Mouse (Mus musculus): ENCODE data around the gene Cyp39a1. TPM values are rescaled to one million over a fixed set of nuclear protein-coding genes. Genes with fewer than 3 reads are reported as not detected.

Gene Cyp39a1
- polyA plus RNA-seq, 1 experiment from 2014 or later = 24.8 TPM

DNA sequence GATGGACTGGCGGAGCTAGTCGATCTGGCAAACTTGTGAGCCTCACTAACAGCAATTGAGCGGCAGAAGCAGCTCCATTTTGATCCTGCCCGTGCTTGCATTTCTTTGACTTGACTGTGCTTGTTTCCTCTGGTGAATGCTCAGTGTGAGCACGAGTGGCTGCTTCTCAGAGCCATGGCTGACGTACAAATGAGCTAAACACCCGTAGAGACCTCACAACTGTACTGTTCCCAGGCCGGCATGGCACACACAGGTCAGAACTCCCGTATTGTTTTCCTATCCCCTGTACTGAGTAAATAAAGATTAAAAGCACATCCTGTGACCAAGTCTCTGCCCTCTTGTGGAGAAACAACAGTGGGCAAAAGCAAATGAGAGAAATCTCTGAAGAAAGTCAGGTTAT is 22.4 kb downstream of the Cyp39a1 start:
- no peak overlapping the region for H3K4me2 ChIP-seq
- ATAC-seq (replicated peaks; ENCODE audit: low FRiP score) = no peak
- H3K9ac ChIP-seq = no peak overlapping the region
- no peaks in the 10 kb centered on the region for H3K4me1 ChIP-seq
- H3K36me3 ChIP-seq = peaks cover 24% of the 10 kb centered on the region
- no peaks in the 10 kb centered on the region for H3K9me3 ChIP-seq (replicated peaks)
- no peak overlapping the region for H3K27ac ChIP-seq
- WGBS = 80% methylated on average over 9 of the region's 9 CpGs
- no peaks in the 10 kb centered on the region for H3K27me3 ChIP-seq
- H3K4me3 ChIP-seq (replicated peaks) = no peak overlapping the region

DNA sequence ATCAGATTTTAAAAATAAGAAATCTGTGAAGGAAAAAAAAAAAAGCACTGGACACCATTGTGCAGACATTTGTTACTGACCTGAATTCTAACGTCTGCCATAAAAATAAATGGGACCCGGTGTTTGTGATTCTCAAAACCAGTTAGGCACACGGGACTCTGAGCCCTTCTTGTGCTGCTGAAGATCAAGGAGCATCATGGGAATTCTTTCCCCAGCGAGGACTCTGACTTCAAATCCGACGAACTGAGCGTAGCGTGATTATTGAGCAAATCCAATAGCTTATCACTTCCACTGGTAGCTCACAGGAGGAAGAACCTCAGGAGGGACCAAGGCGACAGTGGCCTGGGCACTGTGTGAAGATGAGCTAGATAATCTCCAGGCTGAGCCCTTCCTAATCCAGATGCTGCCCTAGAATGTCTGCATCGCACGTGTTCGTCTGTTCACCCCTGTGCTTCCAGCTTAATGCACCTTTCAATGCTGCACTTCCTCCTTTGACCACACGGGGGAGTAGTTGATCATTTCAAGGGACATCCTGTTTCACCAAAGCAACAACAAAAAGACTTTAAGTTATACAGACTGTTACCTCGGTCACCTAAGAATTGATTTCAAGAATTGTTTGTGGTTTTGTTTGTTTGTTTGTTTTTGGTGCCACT is 31.9 kb downstream of the Cyp39a1 start:
- Histone ChIP-seq H3K27me3 (no peaks in the 10 kb centered on the region), H3K27ac (no peak overlapping the region), H3K9me3 (replicated peaks) (no peaks in the 10 kb centered on the region), H3K4me2 (no peak overlapping the region), H3K36me3 (peaks cover 12% of the 10 kb centered on the region), H3K9ac (no peak overlapping the region), H3K4me1 (no peaks in the 10 kb centered on the region), H3K4me3 (replicated peaks) (no peak overlapping the region)
- ATAC-seq (replicated peaks; ENCODE audit: low FRiP score) = no peak
- 49% methylated on average over 14 of the region's 14 CpGs for WGBS

DNA sequence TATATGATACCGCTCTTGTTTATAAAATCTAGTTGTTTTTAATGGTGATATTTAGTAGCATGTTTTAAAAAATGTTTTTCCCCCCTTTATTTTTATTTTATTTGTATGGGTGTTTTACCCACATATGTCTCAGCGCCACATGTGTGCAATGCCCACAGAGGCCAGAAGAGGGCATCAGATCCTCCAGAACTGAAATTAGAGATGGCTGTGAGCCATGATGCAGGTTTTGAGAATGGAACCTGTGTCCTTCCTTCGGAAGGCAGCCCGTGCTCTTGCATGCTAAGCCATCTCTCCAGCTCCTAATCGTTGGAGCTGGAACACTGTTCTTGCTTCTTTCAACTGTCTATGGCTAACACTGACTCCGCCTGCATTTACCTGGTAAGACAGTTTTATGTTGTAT is 33.8 kb downstream of the Cyp39a1 start:
- Histone ChIP-seq H3K9ac (no peak overlapping the region), H3K27me3 (no peaks in the 10 kb centered on the region), H3K36me3 (peaks cover 4% of the 10 kb centered on the region), H3K9me3 (replicated peaks) (no peaks in the 10 kb centered on the region), H3K27ac (no peak overlapping the region), H3K4me3 (replicated peaks) (no peak overlapping the region), H3K4me1 (no peaks in the 10 kb centered on the region), H3K4me2 (no peak overlapping the region)
- 73% methylated on average over 6 of the region's 6 CpGs for WGBS
- ATAC-seq (replicated peaks; ENCODE audit: low FRiP score) = no peak

DNA sequence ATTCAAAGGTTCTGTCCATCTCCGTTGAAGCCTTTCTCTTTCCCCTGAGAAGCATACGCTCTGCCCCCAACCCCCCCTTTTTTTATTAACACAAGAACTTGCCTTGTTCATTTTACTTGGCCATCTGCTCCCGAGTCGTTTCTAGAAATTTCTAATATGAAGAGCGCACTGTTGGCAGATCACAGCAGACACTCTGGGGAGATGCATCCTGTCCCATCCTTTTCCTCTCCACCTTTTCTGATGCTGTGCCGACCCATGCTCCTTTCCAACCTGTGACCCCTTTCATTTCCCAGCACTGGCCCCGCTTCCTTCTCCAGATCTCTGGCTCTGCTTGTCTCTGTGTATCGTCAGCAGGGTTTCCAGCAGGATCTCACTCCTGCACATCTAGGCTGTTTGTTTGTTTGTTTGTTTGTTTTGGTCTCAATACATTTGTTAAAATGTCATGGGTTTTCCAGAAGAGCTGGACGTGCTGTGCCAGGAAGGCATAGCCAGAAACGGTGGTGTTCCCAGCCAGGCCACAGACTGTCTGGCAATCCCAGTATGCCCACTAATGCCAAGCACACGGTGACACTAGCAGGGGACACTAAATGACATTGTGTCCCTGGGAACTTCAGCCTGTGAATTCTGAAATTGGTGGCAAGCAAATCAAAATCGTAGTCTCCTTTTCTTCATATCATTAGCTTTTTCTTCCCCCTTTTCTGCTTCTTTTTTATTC is 37.1 kb downstream of the Cyp39a1 start:
- no peak overlapping the region for H3K27ac ChIP-seq
- H3K36me3 ChIP-seq = no peaks in the 10 kb centered on the region
- H3K9me3 ChIP-seq (replicated peaks) = no peaks in the 10 kb centered on the region
- no peak overlapping the region for H3K9ac ChIP-seq
- H3K27me3 ChIP-seq = no peaks in the 10 kb centered on the region
- no peak for ATAC-seq (replicated peaks; ENCODE audit: low FRiP score)
- H3K4me2 ChIP-seq = no peak overlapping the region
- WGBS = 89% methylated on average over 12 of the region's 12 CpGs
- no peaks in the 10 kb centered on the region for H3K4me1 ChIP-seq
- no peak overlapping the region for H3K4me3 ChIP-seq (replicated peaks)

DNA sequence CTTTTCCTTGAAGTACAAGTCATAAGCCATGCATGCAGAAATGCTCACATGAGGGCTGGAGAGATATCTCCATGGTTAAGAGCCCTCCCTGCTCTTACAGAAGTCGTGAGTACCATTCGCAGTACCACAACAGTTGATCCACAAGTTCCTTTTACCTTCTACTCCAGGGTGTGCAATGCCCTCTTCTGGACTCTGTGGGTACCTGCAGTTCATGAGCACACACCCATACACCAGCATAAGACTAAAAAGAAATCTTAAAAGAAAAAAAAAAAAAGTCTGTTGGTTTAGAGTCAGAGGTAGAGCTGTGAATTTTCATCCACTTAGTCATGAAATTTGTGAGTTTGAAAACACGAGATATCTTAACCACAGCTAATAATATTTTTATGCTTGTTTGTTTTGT is 39.5 kb downstream of the Cyp39a1 start:
- Histone ChIP-seq H3K36me3 (no peaks in the 10 kb centered on the region), H3K27me3 (no peaks in the 10 kb centered on the region), H3K4me3 (replicated peaks) (no peak overlapping the region), H3K27ac (no peak overlapping the region), H3K4me1 (no peaks in the 10 kb centered on the region), H3K4me2 (no peak overlapping the region), H3K9me3 (replicated peaks) (no peaks in the 10 kb centered on the region), H3K9ac (no peak overlapping the region)
- no peak for ATAC-seq (replicated peaks; ENCODE audit: low FRiP score)
- 95% methylated on average over 3 of the region's 3 CpGs for WGBS

DNA sequence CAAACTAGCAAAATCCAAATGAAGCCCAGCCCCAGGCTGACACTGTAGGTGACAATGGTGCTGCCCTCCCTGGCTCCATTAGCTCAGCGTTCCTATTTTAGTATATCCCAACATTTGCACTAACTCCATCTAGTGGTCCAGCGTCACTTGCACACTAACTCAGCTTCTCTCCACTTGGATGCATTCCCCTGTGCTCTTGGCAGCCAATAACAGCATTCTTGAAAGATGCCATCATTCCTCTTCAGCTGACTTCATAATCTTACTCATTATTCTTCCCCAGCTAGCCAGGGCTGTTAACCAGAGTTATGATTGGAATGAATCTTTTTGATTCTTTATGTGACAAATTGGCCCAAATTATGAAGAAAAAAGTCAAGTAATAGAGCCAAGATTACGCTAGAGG is 40.0 kb downstream of the Cyp39a1 start:
- no peaks in the 10 kb centered on the region for H3K4me1 ChIP-seq
- H3K9ac ChIP-seq = no peak overlapping the region
- no peak overlapping the region for H3K4me2 ChIP-seq
- no peak overlapping the region for H3K27ac ChIP-seq
- no peak for ATAC-seq (replicated peaks; ENCODE audit: low FRiP score)
- WGBS = 79% methylated on average over 3 of the region's 3 CpGs
- no peak overlapping the region for H3K4me3 ChIP-seq (replicated peaks)
- H3K36me3 ChIP-seq = no peaks in the 10 kb centered on the region
- H3K9me3 ChIP-seq (replicated peaks) = no peaks in the 10 kb centered on the region
- H3K27me3 ChIP-seq = no peaks in the 10 kb centered on the region

DNA sequence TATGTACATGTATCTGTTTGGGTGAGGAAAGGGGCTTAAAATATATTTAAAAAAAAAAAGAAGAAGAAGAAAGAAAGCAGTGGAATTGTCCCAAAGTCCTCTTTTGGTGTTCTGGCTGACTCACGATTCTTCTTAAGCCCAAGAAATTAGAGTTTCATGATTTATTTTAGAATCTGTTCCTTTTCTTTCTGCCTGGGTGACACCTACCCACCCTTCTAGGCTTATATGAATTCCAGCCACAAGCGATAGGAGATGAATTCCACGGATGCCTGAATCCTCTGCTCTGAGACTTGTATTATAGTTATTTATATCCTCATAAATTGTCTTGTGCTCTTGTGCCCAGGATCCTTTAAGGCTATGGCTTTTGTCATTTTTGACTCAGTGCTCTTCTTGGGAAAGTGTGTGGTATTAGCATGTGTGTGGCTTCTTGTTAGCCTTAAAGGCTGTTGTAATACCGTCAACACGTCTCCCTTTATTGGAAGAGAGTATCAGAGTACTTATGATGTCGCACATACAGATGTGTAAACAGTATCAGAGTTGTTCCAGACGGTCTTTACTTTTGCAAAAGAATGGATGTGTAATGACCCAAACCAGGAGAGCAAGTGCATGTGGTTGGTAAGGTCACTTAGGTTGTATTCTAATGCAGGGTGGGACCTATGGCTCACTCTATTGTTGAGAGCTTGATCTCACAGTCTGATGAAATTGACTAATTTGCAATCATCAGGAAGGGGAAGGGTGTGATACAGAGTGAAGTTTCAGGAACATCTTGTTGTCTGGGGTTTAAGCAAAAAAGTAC is 44.5 kb downstream of the Cyp39a1 start:
- Histone ChIP-seq H3K27ac (no peak overlapping the region), H3K4me2 (no peak overlapping the region), H3K4me3 (replicated peaks) (no peak overlapping the region), H3K9ac (no peak overlapping the region), H3K27me3 (no peaks in the 10 kb centered on the region), H3K36me3 (no peaks in the 10 kb centered on the region), H3K4me1 (no peaks in the 10 kb centered on the region), H3K9me3 (replicated peaks) (no peaks in the 10 kb centered on the region)
- WGBS = 70% methylated on average over 7 of the region's 7 CpGs
- no peak for ATAC-seq (replicated peaks; ENCODE audit: low FRiP score)

DNA sequence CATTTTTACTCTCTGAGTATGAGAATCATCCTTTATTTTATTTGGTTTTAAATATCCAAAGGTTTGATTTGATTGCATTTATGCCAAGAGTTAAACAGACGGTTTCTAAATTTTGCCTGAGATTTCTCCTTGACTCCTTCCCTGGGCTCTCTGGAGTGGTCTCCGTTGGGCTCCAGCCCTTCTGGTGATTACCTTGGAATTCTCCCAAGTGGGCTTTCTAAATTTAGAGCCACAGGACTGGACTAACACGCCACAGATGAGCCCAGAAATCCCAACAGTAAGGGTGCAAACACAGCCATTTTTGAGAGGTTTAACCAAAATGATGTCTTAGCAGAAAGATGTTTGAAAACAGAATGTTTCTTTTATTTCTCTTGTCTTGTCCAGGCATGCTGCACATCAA is 47.0 kb downstream of the Cyp39a1 start:
- no peak for ATAC-seq (replicated peaks; ENCODE audit: low FRiP score)
- no peak overlapping the region for H3K27ac ChIP-seq
- no peaks in the 10 kb centered on the region for H3K27me3 ChIP-seq
- no peak overlapping the region for H3K4me3 ChIP-seq (replicated peaks)
- no peak overlapping the region for H3K9ac ChIP-seq
- no peak overlapping the region for H3K4me2 ChIP-seq
- WGBS = 60% methylated on average over 3 of the region's 3 CpGs
- no peaks in the 10 kb centered on the region for H3K9me3 ChIP-seq (replicated peaks)
- peaks cover 5% of the 10 kb centered on the region; the same call in 1 of the 2 replicates for H3K4me1 ChIP-seq
- H3K36me3 ChIP-seq = no peaks in the 10 kb centered on the region

DNA sequence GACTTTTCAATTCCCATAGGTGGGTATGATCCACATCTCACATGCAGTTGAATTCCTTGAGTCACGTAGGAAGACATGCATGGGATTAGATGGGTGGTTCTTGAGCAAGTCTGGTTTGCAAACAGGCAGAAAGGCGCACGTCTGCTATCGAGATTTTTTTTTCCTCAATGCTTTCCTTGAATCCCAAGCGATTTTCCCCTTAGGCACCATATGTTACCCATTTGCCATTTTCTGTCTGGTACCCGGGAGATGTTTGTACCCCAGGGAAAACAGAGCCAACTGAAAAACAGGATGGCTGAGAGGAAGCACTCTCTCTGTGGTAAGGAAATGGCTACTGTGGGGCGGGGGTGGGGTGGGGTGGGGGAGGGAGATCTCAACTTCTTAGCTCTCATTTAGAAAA is 49.4 kb downstream of the Cyp39a1 start:
- WGBS = 71% methylated on average over 7 of the region's 7 CpGs
- ATAC-seq (replicated peaks; ENCODE audit: low FRiP score) = no peak

DNA sequence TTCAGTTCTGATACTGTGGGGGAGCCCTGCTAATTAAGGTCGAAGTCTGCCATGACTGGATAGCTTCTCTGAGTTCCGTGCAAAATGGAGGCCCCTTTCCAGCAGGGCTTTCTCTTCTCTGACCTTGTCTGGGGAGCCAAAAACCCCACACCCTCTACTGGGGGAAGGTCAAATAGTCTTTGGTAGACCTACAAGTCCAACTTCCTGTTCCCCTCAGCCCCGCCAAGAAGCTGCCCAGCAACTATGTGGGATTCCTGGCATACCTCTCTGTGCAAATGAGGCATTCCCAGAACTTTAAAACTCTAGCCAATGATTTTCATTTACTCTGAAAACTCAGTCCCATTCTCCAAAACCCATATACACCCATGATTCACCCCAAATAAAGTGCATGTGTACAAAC is 52.2 kb downstream of the Cyp39a1 start:
- Histone ChIP-seq H3K9ac (no peak overlapping the region), H3K4me1 (peaks cover 13% of the 10 kb centered on the region), H3K27ac (0 out of 2 replicates have a peak overlapping the region, but pooled peaks have one; percentile 23), H3K36me3 (no peaks in the 10 kb centered on the region), H3K9me3 (replicated peaks) (no peaks in the 10 kb centered on the region), H3K4me2 (no peak overlapping the region), H3K4me3 (replicated peaks) (no peak overlapping the region), H3K27me3 (no peaks in the 10 kb centered on the region)
- WGBS = 78% methylated on average over 3 of the region's 3 CpGs
- ATAC-seq (replicated peaks; ENCODE audit: low FRiP score) = no peak

More for the DNA sequence above, 49.4 kb downstream of the Cyp39a1 start:
- no peaks in the 10 kb centered on the region for H3K36me3 ChIP-seq
- H3K9me3 ChIP-seq (replicated peaks) = no peaks in the 10 kb centered on the region
- no peak overlapping the region for H3K9ac ChIP-seq
- H3K27ac ChIP-seq = no peak overlapping the region
- H3K4me2 ChIP-seq = no peak overlapping the region
- no peak overlapping the region for H3K4me3 ChIP-seq (replicated peaks)
- peaks cover 13% of the 10 kb centered on the region for H3K4me1 ChIP-seq
- no peaks in the 10 kb centered on the region for H3K27me3 ChIP-seq

DNA sequence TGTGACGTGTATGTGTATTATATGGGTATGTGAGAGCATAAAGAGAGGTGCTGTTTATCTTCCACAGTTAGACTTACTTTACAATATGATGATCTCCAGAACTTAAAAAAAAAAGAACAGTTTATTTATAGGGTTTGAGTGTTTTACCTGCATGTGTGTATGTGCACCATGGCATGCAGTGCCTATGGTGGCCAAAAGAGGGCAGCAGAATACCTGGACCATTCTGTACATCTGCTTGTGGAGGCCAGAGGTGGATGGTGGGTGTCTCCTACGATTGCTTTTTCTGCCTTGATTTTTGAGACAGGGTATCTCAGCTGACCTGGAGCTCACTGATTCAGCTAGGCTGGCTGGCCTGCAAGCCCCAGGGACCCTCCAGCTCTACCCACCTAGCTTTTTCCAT is 57.3 kb downstream of the Cyp39a1 start:
- Histone ChIP-seq H3K36me3 (no peaks in the 10 kb centered on the region), H3K27me3 (no peaks in the 10 kb centered on the region), H3K9me3 (replicated peaks) (no peaks in the 10 kb centered on the region), H3K27ac (no peak overlapping the region), H3K4me1 (peaks cover 5% of the 10 kb centered on the region), H3K9ac (no peak overlapping the region), H3K4me3 (replicated peaks) (no peak overlapping the region), H3K4me2 (no peak overlapping the region)
- ATAC-seq (replicated peaks; ENCODE audit: low FRiP score) = no peak
- 95% methylated on average over 2 of the region's 2 CpGs for WGBS

DNA sequence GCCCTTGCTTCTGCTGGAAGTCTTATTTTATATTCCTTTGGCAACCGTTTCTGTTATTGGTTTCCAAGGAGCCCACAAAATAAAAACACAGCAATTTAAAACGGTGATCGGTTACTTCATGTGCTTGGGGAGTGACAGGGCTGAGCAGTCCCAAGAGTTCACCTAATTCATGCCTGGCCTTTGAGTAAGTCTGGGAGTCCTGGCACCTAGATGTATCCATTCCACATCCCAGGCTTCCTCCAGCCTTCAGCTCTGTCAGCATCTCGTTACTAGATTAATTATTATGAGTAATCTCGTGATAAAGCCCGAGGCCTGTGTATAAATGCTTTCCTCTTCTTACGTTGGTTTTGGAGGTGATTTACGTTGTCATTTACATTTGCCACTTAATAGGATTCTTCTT is 64.1 kb downstream of the Cyp39a1 start:
- no peaks in the 10 kb centered on the region for H3K9me3 ChIP-seq (replicated peaks)
- H3K36me3 ChIP-seq = no peaks in the 10 kb centered on the region
- 58% methylated on average over 8 of the region's 8 CpGs for WGBS
- no peaks in the 10 kb centered on the region for H3K27me3 ChIP-seq
- H3K27ac ChIP-seq = no peak overlapping the region
- no peak overlapping the region for H3K9ac ChIP-seq
- H3K4me2 ChIP-seq = no peak overlapping the region
- ATAC-seq (replicated peaks; ENCODE audit: low FRiP score) = no peak
- H3K4me1 ChIP-seq = no peaks in the 10 kb centered on the region
- no peak overlapping the region for H3K4me3 ChIP-seq (replicated peaks)
